Mouse (Mus musculus): ENCODE measurements around the gene Hspb2.

GRCm38 (mm10) chr9:50724147-50724546 is 28.0 kb downstream of the Hspb2 start:
- TF ChIP-seq CTCF (IDR thresholded peaks at IDR 0.05; ENCODE audit: insufficient read depth, low read length) (no peak), POLR2A (IDR thresholded peaks at IDR 0.05; ENCODE audit: borderline replicate concordance, extremely low read depth, low read depth, low read length) (no peak)
